Mouse (Mus musculus): ENCODE measurements at regions not wholly inside any gene's neighbourhood (a gene's known extent, or its start where the extent isn't known, plus 50 kb on each side); places are given as distances from the start of the nearest gene placed in this dataset.
"Not testable (repeated sequence)": the region's sequence is repeated elsewhere in the genome, so short reads cannot be mapped to it uniquely, and the experiment has no call there.

DNA sequence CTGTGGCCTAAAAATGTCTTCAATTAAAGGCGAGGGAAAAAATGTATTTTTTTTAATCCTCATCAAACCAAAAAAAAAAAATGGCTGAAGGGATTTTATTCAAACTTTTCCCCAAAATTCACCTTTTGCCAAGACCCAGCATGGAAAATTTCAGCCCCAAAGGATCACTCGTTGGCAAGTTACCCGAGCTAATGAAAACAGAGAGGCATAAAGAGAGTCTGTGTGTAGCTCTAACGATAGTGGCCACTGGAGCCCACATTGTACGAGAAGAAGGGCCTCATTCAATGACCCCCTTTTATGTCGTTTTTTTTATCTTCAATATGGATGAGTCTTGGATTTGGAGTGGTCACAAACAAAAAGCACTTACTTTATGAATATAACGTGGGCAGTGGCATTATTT is 116.1 kb upstream of the Klf4 start:
- H3K4me1 ChIP-seq (ENCODE audit: control insufficient read depth, insufficient read depth, low read length) = no peaks in the 10 kb centered on the region
- TF ChIP-seq CTCF (IDR thresholded peaks at IDR 0.05; ENCODE audit: extremely low read depth, insufficient read depth, low read length) (no peak), POLR2A (IDR thresholded peaks at IDR 0.05; ENCODE audit: extremely low read depth, insufficient read depth, low read length) (no peak)
- no peak overlapping the region for H3K27ac ChIP-seq (ENCODE audit: insufficient read depth, low read length)
- H3K4me3 ChIP-seq (ENCODE audit: insufficient read depth, low read length) = no peak overlapping the region

DNA sequence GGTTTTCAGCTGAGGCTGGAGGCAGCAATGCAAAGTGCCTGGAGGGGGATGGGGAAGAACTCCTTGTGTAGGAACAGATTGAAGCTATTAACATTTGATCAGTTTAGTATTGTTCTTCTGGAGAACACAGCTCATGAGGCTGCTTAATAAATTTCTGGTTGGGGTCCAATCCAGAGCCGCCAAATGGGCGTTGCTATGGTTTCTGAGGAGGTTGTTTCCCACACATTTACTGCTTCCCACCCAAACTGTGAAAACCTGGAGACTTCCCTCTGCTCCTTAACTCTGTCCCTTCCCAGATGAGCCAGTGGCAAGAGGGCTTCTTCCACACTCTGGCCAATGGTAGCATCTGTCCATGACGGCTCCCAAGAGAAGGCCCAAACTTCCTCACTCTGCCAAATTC is 113.2 kb upstream of the Klf4 start:
- TF ChIP-seq POLR2A (IDR thresholded peaks at IDR 0.05; ENCODE audit: extremely low read depth, insufficient read depth, low read length) (no peak), CTCF (IDR thresholded peaks at IDR 0.05; ENCODE audit: extremely low read depth, insufficient read depth, low read length) (no peak)
- Histone ChIP-seq H3K4me1 (ENCODE audit: control insufficient read depth, insufficient read depth, low read length) (no peaks in the 10 kb centered on the region), H3K27ac (ENCODE audit: insufficient read depth, low read length) (no peak overlapping the region), H3K4me3 (ENCODE audit: insufficient read depth, low read length) (no peak overlapping the region)

GRCm38 (mm10) chr4:55644895-55645294 is 112.6 kb upstream of the Klf4 start:
- Histone ChIP-seq H3K27ac (ENCODE audit: insufficient read depth, low read length) (no peak overlapping the region), H3K4me3 (ENCODE audit: insufficient read depth, low read length) (no peak overlapping the region), H3K4me1 (ENCODE audit: control insufficient read depth, insufficient read depth, low read length) (no peaks in the 10 kb centered on the region)
- TF ChIP-seq CTCF (IDR thresholded peaks at IDR 0.05; ENCODE audit: extremely low read depth, insufficient read depth, low read length) (no peak), POLR2A (IDR thresholded peaks at IDR 0.05; ENCODE audit: extremely low read depth, insufficient read depth, low read length) (no peak)

DNA sequence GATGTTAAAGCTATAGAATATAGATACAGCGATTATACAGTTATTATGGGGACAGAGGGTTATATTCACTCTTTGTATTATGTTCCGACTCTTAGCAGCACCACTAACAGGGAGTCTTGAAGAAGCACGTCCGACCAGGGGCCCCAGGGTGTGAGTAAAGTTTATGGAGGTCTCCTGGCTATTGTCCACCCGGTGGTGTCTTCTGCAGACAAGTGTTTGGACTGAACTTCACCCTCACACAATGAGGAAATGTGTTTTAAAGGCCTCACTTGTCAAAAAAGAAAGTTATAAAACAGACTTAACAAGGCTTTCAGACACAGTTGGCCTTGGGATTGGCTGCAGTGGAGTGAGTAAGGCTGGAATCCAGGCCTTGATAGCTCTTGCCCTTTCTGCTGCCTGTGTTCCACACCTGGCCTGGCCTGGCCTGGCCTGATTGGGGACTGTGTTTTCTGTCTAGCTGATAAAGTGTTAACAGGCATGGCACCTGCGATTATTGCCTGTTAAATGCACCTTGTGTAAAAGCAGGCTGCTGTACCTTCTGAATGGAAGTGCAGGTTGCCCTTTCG is 102.8 kb upstream of the Klf4 start:
- TF ChIP-seq POLR2A (IDR thresholded peaks at IDR 0.05; ENCODE audit: extremely low read depth, insufficient read depth, low read length) (no peak), CTCF (IDR thresholded peaks at IDR 0.05; ENCODE audit: extremely low read depth, insufficient read depth, low read length) (no peak)
- Histone ChIP-seq H3K4me1 (ENCODE audit: control insufficient read depth, insufficient read depth, low read length) (no peaks in the 10 kb centered on the region), H3K27ac (ENCODE audit: insufficient read depth, low read length) (no peak overlapping the region), H3K4me3 (ENCODE audit: insufficient read depth, low read length) (no peak overlapping the region)

DNA sequence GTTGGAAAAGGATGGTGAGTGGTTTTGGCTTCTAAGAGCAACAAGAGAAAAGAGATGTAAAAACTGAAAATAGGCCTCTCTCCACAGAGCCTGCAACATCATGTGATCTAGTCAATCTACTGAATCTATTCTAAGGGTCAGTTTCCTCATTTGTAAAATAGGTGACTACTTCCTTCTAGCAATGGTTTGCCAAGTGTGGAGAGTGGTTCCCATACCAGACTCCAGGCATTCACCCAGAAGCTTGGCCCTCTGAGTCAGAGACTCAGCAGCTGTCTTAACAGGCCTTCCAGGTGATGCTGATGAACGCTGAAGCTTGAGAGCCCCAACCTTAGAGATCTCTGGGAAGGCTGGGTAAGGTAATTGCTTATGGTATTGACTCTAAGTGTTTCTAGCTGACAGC is 98.9 kb upstream of the Klf4 start:
- Histone ChIP-seq H3K4me3 (ENCODE audit: insufficient read depth, low read length) (no peak overlapping the region), H3K27ac (ENCODE audit: insufficient read depth, low read length) (no peak overlapping the region), H3K4me1 (ENCODE audit: control insufficient read depth, insufficient read depth, low read length) (no peaks in the 10 kb centered on the region)
- TF ChIP-seq CTCF (IDR thresholded peaks at IDR 0.05; ENCODE audit: extremely low read depth, insufficient read depth, low read length) (no peak), POLR2A (IDR thresholded peaks at IDR 0.05; ENCODE audit: extremely low read depth, insufficient read depth, low read length) (no peak)

- not testable (repeated sequence) for H3K4me1 ChIP-seq (ENCODE audit: control insufficient read depth, insufficient read depth, low read length); H3K27ac ChIP-seq (ENCODE audit: insufficient read depth, low read length); H3K4me3 ChIP-seq (ENCODE audit: insufficient read depth, low read length)
Observed at GRCm38 (mm10) chr4:55630215-55630614, 97.9 kb upstream of the Klf4 start.

DNA sequence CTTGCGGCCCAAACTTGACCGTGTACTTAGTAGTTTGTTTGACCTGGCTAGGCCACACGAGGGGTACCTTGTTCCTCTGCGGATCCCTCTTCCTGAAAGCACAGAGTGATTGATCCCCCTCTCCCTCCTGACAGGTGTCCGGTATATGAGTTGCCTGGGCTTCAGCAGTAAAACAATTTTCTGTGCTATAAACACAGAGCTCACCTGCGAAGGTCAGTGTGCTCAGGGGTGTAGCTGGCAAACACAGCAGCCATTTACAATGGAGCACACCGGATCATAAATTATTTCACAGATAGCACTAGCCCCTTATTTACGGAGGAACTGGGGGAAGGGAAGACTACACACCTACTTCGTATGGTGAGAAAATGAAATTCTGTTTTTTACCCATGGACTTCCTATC is 92.5 kb upstream of the Klf4 start:
- no peak overlapping the region for H3K4me3 ChIP-seq (ENCODE audit: insufficient read depth, low read length)
- H3K4me1 ChIP-seq (ENCODE audit: control insufficient read depth, insufficient read depth, low read length) = no peaks in the 10 kb centered on the region
- TF ChIP-seq CTCF (IDR thresholded peaks at IDR 0.05; ENCODE audit: extremely low read depth, insufficient read depth, low read length) (no peak), POLR2A (IDR thresholded peaks at IDR 0.05; ENCODE audit: extremely low read depth, insufficient read depth, low read length) (no peak)
- H3K27ac ChIP-seq (ENCODE audit: insufficient read depth, low read length) = no peak overlapping the region

GRCm38 (mm10) chr4:55623151-55623760 is 91.0 kb upstream of the Klf4 start:
- Histone ChIP-seq H3K27ac (ENCODE audit: insufficient read depth, low read length) (no peak overlapping the region), H3K4me1 (ENCODE audit: control insufficient read depth, insufficient read depth, low read length) (no peaks in the 10 kb centered on the region), H3K4me3 (ENCODE audit: insufficient read depth, low read length) (no peak overlapping the region)
- TF ChIP-seq POLR2A (IDR thresholded peaks at IDR 0.05; ENCODE audit: extremely low read depth, insufficient read depth, low read length) = no peak
- TF ChIP-seq CTCF (IDR thresholded peaks at IDR 0.05; ENCODE audit: extremely low read depth, insufficient read depth, low read length) = no peak

DNA sequence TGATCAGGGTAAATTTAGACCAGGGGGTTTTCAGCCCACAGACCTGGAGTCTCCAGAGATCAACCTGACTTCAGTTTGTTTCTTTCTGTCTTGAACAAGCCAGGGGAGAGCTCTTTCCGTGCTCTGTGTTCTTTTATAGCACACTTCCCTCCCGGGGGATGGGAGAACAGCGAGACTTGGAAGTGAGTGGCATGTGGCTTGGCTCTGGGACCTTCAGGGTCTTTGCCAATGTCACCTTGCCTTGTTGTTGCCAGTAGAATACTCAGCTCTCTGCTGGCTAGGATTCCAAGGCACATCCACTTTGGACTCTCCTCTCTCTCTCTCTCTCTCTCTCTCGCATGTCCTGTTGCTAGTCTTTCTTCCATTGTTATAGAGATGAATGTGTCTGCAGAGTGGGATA is 90.4 kb upstream of the Klf4 start:
- Histone ChIP-seq H3K4me1 (ENCODE audit: control insufficient read depth, insufficient read depth, low read length) (no peaks in the 10 kb centered on the region), H3K4me3 (ENCODE audit: insufficient read depth, low read length) (no peak overlapping the region), H3K27ac (ENCODE audit: insufficient read depth, low read length) (no peak overlapping the region)
- no peak for TF ChIP-seq CTCF (IDR thresholded peaks at IDR 0.05; ENCODE audit: extremely low read depth, insufficient read depth, low read length)
- TF ChIP-seq POLR2A (IDR thresholded peaks at IDR 0.05; ENCODE audit: extremely low read depth, insufficient read depth, low read length) = no peak

DNA sequence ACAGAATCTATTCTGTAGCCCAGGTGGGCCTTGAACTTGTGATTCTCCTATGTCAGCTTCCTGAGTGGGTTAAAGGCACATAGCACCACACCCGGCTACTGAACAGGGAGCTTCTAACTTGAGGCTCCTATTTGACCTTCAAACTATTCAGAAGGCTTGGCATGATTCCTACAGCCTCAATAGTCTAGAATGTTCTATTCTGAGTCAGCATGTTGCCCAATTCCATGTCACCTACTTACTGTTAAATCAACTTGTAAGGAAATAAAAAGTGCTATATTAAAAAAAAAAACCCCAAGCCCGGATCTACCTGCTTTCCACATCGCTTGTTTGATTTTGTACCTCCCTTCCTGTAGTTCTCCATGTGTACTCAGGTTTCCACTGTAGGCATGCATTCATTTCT is 87.6 kb upstream of the Klf4 start:
- Histone ChIP-seq H3K4me1 (ENCODE audit: control insufficient read depth, insufficient read depth, low read length) (0 out of 2 replicates have a peak, but pooled peaks cover 2% of the 10 kb centered on the region), H3K27ac (ENCODE audit: insufficient read depth, low read length) (no peak overlapping the region), H3K4me3 (ENCODE audit: insufficient read depth, low read length) (no peak overlapping the region)
- TF ChIP-seq POLR2A (IDR thresholded peaks at IDR 0.05; ENCODE audit: extremely low read depth, insufficient read depth, low read length) (no peak), CTCF (IDR thresholded peaks at IDR 0.05; ENCODE audit: extremely low read depth, insufficient read depth, low read length) (no peak)
